Mouse (Mus musculus) stomach, embryonic 14.5 days (tissue): ENCODE measurements around the gene Rab15. TPM values are rescaled to one million over a fixed set of nuclear protein-coding genes. Genes with fewer than 3 reads are reported as not detected.
"Not testable (repeated sequence)": the region's sequence is repeated elsewhere in the genome, so short reads cannot be mapped to it uniquely, and the experiment has no call there.

Source experiments
- ATAC-seq: fragments of 200-750 bp; cut with Nextera tagmentation; 2 replicates; pipeline ENCODE4 v1.8.0; 2017; ENCODE audit warnings: low read depth, moderate TSS enrichment; ENCODE audit not compliant: insufficient number of reproducible peaks, insufficient read depth, low FRiP score
- H3K27ac ChIP-seq: fragments of 300-500 bp; sonication (generic); 2 replicates; pipeline ENCODE4 v1.5.1; 2014; ENCODE audit warnings: mild to moderate bottlenecking, low read length, moderate library complexity, mixed read lengths
- H3K27me3 ChIP-seq: fragments of 300-500 bp; sonication (generic); 2 replicates; pipeline ENCODE4 v1.6.1; 2014; ENCODE audit warnings: low read length, control low read depth, mixed read lengths; ENCODE audit not compliant: control insufficient read depth, insufficient read depth
- H3K36me3 ChIP-seq: fragments of 300-500 bp; sonication (generic); 2 replicates; pipeline ENCODE4 v1.6.1; 2014; ENCODE audit warnings: mild to moderate bottlenecking, control low read depth, low read length, moderate library complexity, mixed read lengths; ENCODE audit not compliant: control insufficient read depth, insufficient read depth
- H3K4me1 ChIP-seq: fragments of 300-500 bp; sonication (generic); 2 replicates; pipeline ENCODE4 v1.6.1; 2014; ENCODE audit warnings: low read length, control low read depth, mixed read lengths; ENCODE audit not compliant: control insufficient read depth, insufficient read depth
- H3K4me2 ChIP-seq: fragments of 300-500 bp; sonication (generic); replicated peaks from 2 replicates; pipeline ENCODE4 v1.6.1; 2014; ENCODE audit warnings: low read depth, low read length, control low read depth
- H3K4me3 ChIP-seq: fragments of 300-500 bp; sonication (generic); 2 replicates; pipeline ENCODE4 v1.5.1; 2014; ENCODE audit warnings: low read depth, low read length, control low read depth
- H3K9ac ChIP-seq: fragments of 300-500 bp; sonication (generic); replicated peaks from 2 replicates; pipeline ENCODE4 v1.6.1; 2014; ENCODE audit warnings: low read depth, mild to moderate bottlenecking, control low read depth, low read length, moderate library complexity, mixed read lengths
- H3K9me3 ChIP-seq: fragments of 300-500 bp; sonication (generic); 2 replicates; pipeline ENCODE4 v1.6.1; 2016; ENCODE audit warnings: low read depth, low read length, control low read depth; ENCODE audit not compliant: control insufficient read depth
- WGBS: fragments of 180-500 bp; shearing (Covaris S2); extraction: QIAGEN DNeasy Blood & Tissue Kit; methylation state at CpG from one replicate; pipeline ENCODE4 v1.1.7; 2014; 5-methylcytosine and 5-hydroxymethylcytosine counted together
- polyA plus RNA-seq: library from polyadenylated mRNA; unstranded; fragments of >200 nt; fragmentation: Nextera tagmentation; extraction: Ambion mirVana; gene quantifications from 2 replicates; pipeline ENCODE4 v1.2.1, GENCODE M21; 2014

Gene Rab15
- polyA plus RNA-seq, 1 experiment from 2014 or later, result 31.2 TPM

- no peak for ATAC-seq
- WGBS, result 61% methylated on average over 5 of the region's 5 CpGs
- no peaks in the 10 kb centered on the region for H3K9me3 ChIP-seq
- H3K27ac ChIP-seq, result no peak overlapping the region
- no peaks in the 10 kb centered on the region for H3K27me3 ChIP-seq
- no peak overlapping the region for H3K9ac ChIP-seq
- no peak overlapping the region for H3K4me3 ChIP-seq
- no peak overlapping the region for H3K4me2 ChIP-seq
- no peaks in the 10 kb centered on the region for H3K36me3 ChIP-seq
- H3K4me1 ChIP-seq, result no peaks in the 10 kb centered on the region
These were observed 24.5 kb downstream of the Rab15 start for GRCm38 (mm10) chr12:76798008-76798720.

- H3K9me3 ChIP-seq, result no peaks in the 10 kb centered on the region
- no peak overlapping the region for H3K4me2 ChIP-seq
- no peaks in the 10 kb centered on the region for H3K4me1 ChIP-seq
- H3K4me3 ChIP-seq, result no peak overlapping the region
- no peaks in the 10 kb centered on the region for H3K27me3 ChIP-seq
- no peaks in the 10 kb centered on the region for H3K36me3 ChIP-seq
- WGBS, result 83% methylated on average over 7 of the region's 7 CpGs
- ATAC-seq, result no peak
- no peak overlapping the region for H3K9ac ChIP-seq
- no peak overlapping the region for H3K27ac ChIP-seq
These were observed 25.7 kb downstream of the Rab15 start for GRCm38 (mm10) chr12:76796938-76797539.

GRCm38 (mm10) chr12:76795350-76795749 lies 27.4 kb downstream of the Rab15 start, which contains the start of gene Gpx2:
Gpx2 (minus strand) TSS chr12:76795554.
- WGBS, result 59% methylated on average over 5 of the region's 5 CpGs
- Histone ChIP-seq H3K4me2 (peak within 1 kb of the TSS; percentile 11; the same call in 1 of the 2 replicates), H3K4me1 (peaks cover 5% of the 10 kb centered on the region; the same call in 1 of the 2 replicates), H3K4me3 (peak within 1 kb of the TSS; percentile 10; the same call in 1 of the 2 replicates), H3K9me3 (no peaks in the 10 kb centered on the region), H3K27ac (peak within 1 kb of the TSS; percentile 17; the same call in 1 of the 2 replicates), H3K27me3 (no peaks in the 10 kb centered on the region), H3K9ac (no peak within 1 kb of the TSS), H3K36me3 (no peaks in the 10 kb centered on the region)
- ATAC-seq, result peak; percentile 73

- not testable (repeated sequence) for ATAC-seq, H3K36me3 ChIP-seq, H3K4me3 ChIP-seq, H3K4me1 ChIP-seq, H3K27me3 ChIP-seq, H3K27ac ChIP-seq, H3K4me2 ChIP-seq, H3K9ac ChIP-seq, H3K9me3 ChIP-seq
- 56% methylated on average over 12 of the region's 14 CpGs for WGBS
These were observed 30.2 kb downstream of the Rab15 start for GRCm38 (mm10) chr12:76792540-76792939.

GRCm38 (mm10) chr12:76790446-76791084 lies 32.1 kb downstream of the Rab15 start:
- Histone ChIP-seq H3K9ac (no peak overlapping the region), H3K36me3 (no peaks in the 10 kb centered on the region), H3K4me2 (no peak overlapping the region), H3K4me1 (peaks cover 9% of the 10 kb centered on the region; the same call in 1 of the 2 replicates), H3K9me3 (no peaks in the 10 kb centered on the region), H3K27me3 (no peaks in the 10 kb centered on the region), H3K4me3 (no peak overlapping the region), H3K27ac (peak overlapping the region; percentile 52; the same call in 1 of the 2 replicates)
- no peak for ATAC-seq
- 14% methylated on average over 8 of the region's 8 CpGs for WGBS

GRCm38 (mm10) chr12:76784056-76784619 lies 38.6 kb downstream of the Rab15 start:
- Histone ChIP-seq H3K27me3 (no peaks in the 10 kb centered on the region), H3K4me3 (no peak overlapping the region), H3K9ac (no peak overlapping the region), H3K27ac (no peak overlapping the region), H3K4me2 (no peak overlapping the region), H3K9me3 (no peaks in the 10 kb centered on the region), H3K4me1 (no peaks in the 10 kb centered on the region), H3K36me3 (no peaks in the 10 kb centered on the region)
- 59% methylated on average over 10 of the region's 10 CpGs for WGBS
- no peak for ATAC-seq

GRCm38 (mm10) chr12:76780639-76781468 lies 41.9 kb downstream of the Rab15 start:
- Histone ChIP-seq H3K4me1 (no peaks in the 10 kb centered on the region), H3K4me3 (no peak overlapping the region), H3K9ac (no peak overlapping the region), H3K9me3 (no peaks in the 10 kb centered on the region), H3K27me3 (no peaks in the 10 kb centered on the region), H3K27ac (no peak overlapping the region), H3K36me3 (no peaks in the 10 kb centered on the region), H3K4me2 (no peak overlapping the region)
- no peak for ATAC-seq
- WGBS, result 73% methylated on average over 12 of the region's 12 CpGs

GRCm38 (mm10) chr12:76779951-76780350 lies 42.8 kb downstream of the Rab15 start:
- WGBS, result 91% methylated on average over 5 of the region's 5 CpGs
- no peaks in the 10 kb centered on the region for H3K9me3 ChIP-seq
- H3K4me1 ChIP-seq, result no peaks in the 10 kb centered on the region
- no peak overlapping the region for H3K27ac ChIP-seq
- no peak overlapping the region for H3K9ac ChIP-seq
- no peaks in the 10 kb centered on the region for H3K36me3 ChIP-seq
- H3K4me2 ChIP-seq, result no peak overlapping the region
- H3K27me3 ChIP-seq, result no peaks in the 10 kb centered on the region
- H3K4me3 ChIP-seq, result no peak overlapping the region
- no peak for ATAC-seq
